Mouse (Mus musculus) frontal cortex, adult 2 months (tissue): ENCODE data around the gene Rasip1. TPM values are rescaled to one million over a fixed set of nuclear protein-coding genes. Genes with fewer than 3 reads are reported as not detected.

ENCODE experiments used
- DNase-seq, 2 experiments: peaks; one replicate each; pipeline ENCODE4 v3.0.0; 2022; ENCODE audit warnings: low spot score in 1 of 2; ENCODE audit errors: extremely low spot score in 1 of 2
- polyA plus RNA-seq: library from polyadenylated mRNA; depleted of rRNA; stranded (reverse); fragments of >200 nt; gene quantifications from 2 replicates; pipeline ENCODE4 v1.2.3, GENCODE M21; 2012; rRNA removed

The Rasip1 gene
- 7.2 and 7.3 TPM in 2 replicates for polyA plus RNA-seq

DNA sequence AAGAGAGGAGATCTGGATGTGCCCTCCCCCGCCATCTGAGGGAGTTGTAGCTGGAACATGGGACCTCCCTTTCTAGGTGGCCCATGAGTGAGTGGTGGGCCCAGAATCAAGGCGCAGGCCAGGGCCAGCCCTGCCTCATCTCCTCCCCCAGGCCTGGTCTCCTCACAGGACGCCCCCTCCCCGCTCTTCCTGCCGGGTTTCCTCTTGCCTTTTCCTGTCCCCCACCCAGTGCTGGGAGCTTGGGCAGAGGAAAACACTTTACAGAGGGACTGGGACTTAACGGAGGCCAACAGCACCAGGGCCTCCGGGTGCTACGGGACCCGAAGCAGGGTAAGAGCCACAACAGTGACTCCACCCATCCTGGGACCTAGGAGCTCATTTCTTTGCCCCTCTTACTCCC lies at the start of gene Rasip1:
Gene Rasip1 (plus strand): TSS at position 228 of the 400 bp plus-strand sequence.
- no peak for DNase-seq

DNA sequence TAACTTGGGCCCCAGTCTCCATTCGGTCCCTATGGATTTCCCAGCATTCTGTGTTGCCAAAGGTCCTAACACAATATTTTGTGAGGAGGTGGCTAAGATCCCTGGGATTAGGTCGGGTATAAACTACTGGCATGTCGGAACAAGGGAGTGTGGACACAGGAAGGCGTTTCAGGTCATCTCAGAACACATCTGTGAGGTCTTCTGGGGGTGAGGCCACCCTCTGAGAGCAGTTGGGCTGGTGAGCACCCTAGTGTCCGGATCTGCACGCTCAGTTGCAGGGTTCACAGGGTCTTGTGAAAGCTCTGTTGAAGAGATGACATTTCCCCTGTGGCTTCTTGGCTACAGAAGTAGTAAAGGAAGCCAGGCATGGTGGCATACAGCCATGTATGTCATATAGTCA lies 41.4 kb upstream of the Rasip1 start:
- no peak for DNase-seq

DNA sequence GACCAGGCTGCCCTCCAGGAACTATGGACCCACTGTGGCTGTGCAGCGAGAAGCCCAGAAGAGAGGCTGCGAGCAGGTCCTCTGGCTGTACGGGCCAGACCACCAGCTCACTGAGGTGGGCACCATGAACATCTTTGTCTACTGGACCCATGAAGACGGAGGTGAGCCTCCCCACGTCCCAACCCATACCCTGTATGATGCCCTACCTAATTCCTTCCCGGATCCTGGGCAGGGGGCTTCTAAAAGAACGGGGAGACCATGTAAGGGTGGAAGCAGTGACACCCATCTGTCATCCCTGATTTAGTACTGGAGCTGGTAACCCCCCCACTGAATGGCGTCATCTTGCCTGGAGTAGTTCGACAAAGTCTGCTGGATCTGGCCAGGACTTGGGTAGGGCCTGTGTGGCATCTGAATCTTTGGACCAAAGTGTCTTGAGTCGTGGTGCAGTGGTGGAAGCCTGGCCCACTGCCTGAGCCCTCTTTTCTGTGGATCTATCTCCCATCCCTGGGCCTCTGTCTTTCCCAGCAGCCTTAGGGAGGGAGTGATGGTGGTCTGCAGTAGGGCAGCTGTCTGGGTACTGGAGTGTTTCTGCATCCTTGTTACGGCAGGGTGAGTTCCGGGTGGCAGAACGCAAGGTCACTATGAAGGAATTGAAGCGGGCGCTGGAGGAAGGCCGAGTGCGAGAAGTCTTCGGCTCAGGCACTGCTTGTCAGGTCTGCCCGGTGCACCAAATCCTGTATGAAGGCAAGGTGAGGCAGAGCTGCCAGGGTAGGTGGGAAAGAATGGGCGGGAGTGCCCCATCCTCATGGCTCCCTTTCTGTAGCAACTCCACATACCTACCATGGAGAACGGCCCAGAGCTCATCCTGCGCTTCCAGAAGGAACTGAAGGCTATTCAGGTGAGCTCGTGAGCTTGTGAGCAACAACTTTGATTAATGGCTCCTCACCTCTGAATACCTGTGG lies 39.4 kb upstream of the Rasip1 start:
- DNase-seq = no peak

DNA sequence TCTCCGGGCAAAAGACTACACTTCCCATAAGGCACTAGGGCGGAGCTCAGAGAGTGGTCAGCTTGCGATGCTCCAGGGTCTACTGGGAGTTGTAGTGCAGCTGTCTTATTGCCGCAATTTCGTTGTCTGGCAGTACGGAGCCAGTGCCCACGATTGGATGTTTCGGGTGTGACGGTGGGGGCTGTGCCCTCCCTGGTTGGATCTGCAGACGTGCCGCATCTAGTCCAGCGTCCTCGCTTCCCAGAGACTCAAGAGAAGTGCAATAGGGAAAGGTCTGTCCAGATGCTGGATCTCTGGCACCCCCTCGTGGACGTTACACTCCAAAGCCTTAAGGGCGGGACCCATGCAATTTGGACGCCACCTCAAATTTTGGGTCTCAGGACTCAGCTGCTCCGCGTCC lies 38.1 kb upstream of the Rasip1 start:
- peak; percentile 98 to 99 for DNase-seq

DNA sequence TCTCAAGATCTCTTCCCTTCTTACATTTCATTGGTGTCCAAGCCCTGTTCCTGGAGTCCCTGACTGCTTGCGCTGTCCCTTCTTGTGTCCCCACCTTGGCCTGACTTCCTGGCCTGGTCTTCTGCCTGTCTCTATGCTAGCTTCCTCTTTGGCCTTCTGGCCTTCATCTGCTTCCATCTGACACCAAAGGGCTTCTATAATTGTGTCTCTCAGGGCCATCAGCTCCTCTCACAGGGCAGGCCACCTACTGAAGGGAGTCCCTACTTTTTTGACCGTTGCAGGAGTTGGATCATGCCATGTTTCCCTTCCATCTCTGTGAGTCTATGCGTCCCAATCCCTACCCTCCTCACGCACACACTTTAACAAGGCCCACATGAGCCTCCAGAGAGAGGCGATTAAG lies 37.4 kb upstream of the Rasip1 start:
- no peak for DNase-seq

DNA sequence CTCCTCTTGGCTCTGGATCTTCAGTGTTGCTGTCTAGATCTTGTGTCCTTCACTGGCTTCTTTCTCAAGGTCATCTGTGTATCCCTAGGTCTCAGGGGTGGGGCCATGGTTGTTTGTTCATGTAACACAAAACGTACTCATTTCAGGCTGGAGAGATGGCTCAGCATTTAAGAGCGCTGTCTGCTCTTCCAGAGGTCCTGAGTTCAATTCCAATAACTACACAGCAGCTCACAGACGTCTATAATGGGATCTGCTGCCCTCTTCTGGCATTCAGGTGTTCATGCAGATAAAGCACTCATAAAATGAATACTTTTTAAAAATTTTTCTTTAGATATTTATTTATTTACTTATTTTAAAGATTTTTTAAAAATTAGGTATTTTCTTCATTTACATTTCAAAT lies 36.4 kb upstream of the Rasip1 start:
- DNase-seq = peak in 1 of 2 experiments; percentile 24

DNA sequence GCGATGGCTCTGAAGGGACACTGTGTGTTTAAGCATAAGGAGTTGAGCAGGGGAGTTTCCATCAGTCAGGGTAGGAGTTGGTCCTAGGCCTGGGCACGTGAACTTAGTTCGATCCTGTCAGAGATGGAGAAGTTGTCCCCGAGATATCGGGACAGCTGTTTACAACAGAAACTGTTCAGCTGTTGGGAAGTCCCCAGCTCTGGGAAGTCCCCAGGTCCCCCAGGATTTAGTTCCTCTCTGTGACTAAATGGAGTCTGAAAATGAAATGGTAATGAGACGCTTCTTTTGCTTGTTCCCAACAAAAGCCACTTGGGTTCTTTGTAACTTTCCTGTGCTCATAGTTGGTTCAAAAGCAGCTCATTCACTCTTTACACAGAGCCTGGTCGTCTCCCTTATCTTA lies 35.4 kb upstream of the Rasip1 start:
- no peak for DNase-seq

DNA sequence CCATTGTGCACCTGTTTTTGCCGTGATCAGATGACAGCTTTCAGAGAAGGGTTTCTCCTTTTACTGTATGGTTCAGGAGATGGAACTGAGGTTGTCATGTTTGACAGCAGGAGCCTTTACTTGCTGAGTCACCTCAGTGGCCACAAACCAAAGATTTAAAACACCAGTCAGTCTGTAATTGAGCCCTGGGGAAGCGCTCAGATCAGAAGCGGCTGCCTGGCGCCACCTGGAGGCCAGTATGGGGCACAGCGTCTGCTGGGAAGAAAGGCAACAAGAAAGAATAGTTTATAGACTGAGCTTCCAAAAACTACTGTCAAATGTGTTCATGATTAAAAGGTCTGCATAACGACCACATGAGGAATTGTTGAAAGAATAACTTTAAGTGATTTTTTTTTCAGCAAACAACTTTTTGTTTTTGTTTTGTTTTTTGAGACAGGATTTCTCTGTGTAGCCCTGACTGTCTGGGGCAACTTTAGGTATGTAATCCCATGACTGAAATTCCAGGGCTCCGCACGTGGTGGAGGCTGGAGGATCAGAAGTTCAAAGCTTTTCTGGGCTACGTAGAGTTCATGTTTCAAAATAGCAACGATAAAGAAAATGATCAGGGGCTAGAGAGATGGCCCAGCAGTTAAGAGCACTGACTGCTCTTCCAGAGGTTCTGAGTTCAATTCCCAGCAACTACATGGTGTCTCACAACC lies 34.0 kb upstream of the Rasip1 start:
- peak in 1 of 2 experiments; percentile 85 for DNase-seq

DNA sequence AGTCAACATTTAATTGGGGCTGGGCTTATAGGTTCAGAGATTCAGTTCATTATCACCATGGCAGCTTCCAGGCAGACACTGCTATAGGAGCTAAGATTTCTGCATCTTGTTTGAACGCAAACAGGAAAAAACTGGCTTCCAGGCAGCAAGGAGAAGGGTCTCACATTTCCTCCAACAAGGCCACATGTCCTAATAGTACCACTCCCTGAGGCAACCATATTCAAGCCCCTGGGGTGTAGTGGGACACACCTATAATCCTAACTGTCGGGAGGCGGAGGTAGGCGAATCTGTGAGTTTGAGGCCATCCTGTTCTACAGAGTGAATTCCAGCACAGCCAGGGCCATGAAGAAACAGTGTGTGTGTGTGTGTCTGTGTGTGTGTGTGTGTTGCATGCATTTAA lies 32.1 kb upstream of the Rasip1 start:
- DNase-seq = no peak

DNA sequence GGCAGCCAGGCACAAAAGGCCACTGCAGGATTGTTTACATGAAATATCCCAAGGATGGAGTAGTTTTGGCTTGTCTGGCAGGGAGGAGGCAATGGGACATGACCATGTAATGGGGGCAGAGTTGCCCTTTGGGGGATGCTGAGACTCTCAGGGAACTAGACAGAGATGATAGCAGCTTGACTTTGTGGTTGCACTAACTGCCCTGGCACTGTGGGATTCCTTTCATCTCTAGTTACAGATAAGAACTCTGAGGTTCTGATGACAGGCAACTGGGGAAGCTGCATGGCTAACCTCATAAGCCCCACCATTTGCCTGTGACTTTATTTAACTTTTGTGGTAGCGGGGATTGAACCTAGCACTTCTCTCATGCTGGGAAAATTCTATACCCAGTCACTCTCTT lies 31.2 kb upstream of the Rasip1 start:
- no peak for DNase-seq

DNA sequence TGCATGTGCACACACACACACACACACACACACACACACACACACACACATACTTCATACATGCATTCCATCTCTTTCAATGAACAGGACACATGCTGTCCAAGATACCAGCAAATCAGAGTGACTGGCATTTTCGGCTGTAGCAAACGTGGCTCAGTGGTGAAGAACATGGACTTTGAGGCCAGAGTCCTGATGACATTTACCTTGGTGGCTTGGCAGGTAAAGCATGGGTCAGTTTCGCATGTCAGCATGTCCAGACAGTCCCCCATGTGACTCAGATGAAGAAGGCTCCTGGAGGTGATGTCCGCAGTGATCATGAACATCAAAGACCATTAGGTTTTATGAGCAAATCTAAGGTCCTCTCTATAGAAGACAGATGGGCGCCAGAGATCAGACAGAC lies 30.3 kb upstream of the Rasip1 start:
- DNase-seq = no peak

DNA sequence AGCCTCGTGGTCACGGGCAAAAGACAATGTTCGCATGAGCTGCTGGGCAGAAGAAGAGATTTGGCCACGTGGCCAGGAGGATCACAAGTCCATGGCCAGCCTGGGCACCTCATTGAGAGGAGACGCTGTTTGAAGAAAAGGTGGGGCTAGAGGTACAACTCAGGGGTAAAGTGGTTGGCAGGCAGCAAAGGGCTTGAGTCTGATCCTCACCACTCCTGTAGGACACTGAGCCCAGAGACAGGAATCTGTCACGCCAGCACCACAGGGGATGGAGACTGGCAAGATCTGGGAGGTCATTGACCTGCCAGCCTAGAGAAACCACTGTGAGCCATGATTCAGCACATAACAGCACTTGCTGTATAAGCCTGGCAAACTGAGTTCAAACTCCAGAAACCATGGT lies 29.8 kb upstream of the Rasip1 start:
- no peak for DNase-seq

DNA sequence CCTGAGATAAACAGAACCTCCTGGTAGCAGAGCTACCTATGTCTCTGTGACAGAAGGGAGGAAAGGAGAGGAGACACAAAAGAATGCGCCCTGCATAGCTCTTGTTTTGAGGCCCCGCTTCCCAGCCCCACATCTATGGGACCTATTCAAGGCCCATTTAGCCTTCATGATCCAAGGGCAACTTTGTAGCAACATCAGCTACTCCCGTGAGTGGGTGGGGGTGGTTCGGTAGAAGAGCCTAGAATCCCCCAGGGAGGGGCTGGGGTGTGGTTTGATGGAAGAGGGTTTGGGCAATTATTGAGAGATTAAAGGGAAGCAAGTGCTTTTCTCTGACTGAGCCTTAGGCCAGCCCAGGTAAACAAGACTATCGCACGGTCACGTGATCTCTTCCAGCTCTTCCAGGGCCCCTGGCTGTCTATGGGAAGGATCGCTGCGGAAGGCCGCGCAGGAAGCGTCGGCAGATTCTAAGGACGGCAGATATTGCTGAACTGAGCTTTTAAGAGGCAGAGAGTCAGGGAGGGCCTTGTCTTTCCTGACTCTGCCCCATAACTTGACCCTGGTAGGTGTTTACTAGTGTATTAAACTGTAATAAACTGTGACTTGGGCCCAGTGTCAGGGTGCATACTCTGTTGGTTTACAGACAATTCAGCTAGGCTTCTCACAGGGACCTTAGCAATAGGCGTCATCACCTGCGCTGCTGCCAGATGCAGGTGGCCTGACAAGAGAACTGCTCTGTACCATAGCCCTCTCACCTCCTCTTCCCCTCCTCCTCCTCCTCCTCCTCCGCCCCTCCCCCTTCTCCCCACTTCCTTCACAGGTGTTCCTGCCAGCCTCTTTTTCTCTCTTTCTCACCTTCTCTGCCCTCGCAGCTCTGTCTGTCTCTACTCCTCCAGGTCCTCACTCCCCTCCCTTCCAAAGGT lies 28.1 kb upstream of the Rasip1 start:
- DNase-seq = no peak

DNA sequence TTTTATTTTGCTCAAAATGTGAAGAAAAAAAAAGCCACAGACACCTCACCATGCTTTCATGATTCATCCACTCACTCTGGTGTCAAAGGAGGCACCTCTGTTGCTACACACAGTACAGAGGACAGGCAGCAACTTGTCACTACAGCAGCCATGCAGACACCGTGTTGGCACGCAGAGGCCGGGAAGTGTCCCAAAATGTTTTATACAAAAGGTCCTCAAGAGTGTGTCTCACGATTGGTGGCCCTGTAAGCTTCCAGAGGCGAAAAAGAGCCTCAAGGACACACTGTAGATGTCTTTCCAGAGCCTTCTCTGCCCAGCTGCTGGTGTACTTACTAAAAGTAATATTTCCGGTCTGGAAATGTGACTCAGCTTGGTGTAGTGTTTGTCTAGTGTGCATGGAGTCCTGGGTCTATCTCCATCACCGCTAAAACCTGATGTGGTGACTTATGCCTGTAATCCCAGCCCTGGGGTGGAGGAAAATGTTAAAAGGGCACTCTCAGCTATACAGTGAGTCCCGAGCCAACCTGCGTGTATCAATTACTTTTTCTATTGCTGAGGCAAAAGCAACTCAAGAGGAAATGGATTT lies 21.5 kb upstream of the Rasip1 start:
- DNase-seq = no peak

DNA sequence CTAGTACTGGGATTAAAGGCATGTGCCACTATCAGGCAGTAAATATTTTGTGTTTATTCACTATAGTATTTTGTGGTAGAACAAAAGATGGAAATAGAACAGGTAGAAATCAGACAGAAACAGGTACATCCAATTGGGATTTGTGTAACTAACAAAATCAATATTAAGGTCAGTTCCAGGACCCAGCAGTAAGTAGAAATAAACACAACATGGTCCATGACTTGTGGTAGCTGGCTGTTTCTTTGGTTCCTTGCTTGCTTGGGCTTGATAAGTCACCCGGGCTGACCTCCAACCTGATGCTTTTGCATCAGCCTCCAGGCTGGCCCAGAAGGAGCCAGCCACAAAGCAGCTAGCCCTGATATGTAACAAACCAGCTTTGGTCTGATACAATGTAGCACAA lies 17.8 kb upstream of the Rasip1 start:
- no peak for DNase-seq

DNA sequence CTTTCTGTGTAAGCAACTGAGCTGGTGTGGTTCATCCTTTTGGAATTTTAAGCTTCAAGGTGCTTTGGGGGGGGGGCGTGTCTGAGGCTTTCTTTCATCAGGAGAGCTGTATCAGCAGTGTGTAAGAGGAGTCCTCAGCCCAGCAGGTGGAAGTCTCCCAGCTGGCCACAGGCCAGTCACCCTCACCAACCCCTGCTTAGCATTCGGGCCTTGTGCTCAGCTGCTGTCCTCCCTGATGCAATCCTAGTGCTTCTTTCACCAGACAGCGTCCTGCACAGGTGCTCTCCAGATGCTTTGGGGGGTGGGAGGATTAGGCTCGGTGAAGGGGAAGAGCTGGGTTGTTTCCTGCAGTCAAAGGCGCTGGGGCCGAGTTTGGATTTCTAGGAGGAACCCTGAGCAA lies 11.0 kb upstream of the Rasip1 start:
- DNase-seq = no peak

DNA sequence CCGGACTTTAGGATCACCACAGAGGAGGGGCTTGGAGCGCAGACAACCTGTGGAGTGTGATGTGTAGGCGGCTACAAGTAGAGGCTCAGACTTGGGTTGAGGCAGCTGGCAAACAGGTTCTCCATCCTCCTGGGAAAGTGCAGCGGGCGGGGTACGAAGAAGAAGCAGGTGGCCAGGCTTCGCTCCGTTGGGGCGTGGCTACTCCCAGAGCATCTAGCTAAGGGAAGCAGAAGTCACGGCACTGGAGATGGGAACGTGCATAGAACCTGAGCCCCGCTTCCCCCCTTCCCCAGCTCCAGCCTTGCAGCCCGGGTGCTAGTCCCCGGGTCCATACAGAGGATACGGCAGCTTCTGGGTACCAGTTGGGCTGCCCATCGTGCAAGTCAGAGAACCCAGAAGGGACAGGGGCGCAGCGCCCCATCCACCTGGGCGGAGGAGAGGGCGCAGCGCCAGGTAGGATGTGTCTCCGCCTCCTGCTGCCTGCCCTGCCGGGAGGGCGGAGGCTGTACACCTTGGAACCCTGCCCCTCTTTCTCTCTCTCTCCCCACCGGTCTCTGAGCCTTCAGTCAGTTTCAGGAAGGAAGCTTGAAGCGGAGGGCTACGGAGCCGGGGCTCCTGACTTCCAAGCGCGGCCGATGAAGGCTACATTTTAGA lies 10.1 kb upstream of the Rasip1 start, which contains the start of gene Fut1:
Gene Fut1 (plus strand): TSS at position 248 of the 654 bp plus-strand sequence.
- DNase-seq = peak in 1 of 2 experiments; percentile 28

DNA sequence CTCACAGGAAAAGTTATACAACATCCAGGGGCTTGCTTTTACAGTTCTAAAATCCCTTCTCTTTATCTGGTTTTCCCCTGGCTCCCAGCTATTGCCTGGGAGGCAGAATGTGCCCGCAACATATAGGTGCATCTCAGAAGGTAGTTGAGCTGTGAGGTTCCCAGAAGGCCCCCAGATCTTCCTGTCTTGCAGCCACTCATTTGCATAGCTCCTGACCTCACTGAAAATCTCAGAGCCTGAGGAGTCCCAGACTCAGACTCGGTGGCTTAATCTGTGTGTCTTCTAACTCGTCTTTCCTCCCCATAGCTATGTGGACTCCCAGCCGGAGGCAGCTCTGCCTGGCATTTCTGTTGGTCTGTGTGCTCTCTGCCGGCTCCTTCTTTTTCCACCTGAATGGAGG lies 9.0 kb upstream of the Rasip1 start:
- no peak for DNase-seq

DNA sequence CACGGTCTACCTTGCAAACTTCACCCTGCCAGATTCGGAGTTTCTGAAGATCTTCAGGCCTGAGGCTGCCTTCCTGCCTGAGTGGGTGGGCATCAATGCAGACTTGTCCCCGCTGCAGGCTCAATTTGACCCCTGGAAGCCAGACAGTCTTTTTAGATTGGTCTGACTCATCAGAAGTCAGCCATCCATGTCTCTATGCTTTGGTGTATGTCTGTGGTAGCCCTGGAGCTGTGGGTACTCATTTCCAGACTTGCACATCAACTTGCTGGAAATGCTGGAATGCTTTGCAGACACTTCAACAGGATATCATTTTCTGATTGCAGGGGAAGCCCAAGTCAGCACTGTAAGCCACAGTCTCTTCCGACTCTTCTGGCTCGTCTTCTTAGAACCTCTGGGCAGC lies 7.7 kb upstream of the Rasip1 start:
- DNase-seq = no peak

DNA sequence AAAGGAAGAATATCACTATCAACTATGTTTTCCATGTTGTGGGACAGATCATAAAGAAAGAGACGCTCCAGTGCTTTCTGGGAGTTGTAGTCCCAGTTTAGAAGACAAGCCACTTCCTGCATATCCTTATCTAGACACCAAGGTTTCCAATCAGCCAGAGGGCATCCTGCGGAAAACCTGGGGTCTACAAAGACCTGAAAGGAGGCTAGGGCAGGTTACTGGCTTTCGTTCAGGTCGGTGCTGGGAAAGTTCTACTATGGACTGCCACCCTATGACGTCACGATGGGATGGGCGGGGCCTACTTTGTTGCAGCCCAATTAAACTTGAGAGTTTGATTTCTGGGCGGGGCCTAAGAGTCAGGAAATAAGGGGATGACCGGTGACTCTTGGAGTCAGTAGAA lies 5.8 kb upstream of the Rasip1 start, which contains the start of gene Izumo1:
Gene Izumo1 (plus strand): TSS at position 369 of the 400 bp plus-strand sequence.
- DNase-seq = no peak
